Mouse (Mus musculus) ES-Bruce4 (cell line): Measurements from ENCODE around the gene Trmt2a. TPM values are rescaled to one million over a fixed set of nuclear protein-coding genes. Genes with fewer than 3 reads are reported as not detected.
A peak's percentile ranks its signal among the peaks of the same experiment; 100 is the strongest.

Experiments
- H3K27ac ChIP-seq: 2 replicates; pipeline ENCODE4 v1.5.1; 2012; ENCODE audit warnings: low read length, inconsistent platforms; ENCODE audit not compliant: insufficient read depth
- H3K27me3 ChIP-seq: 2 replicates; pipeline ENCODE4 v1.6.1; 2012; ENCODE audit warnings: mild to moderate bottlenecking, low read length, inconsistent platforms; ENCODE audit not compliant: control insufficient read depth, poor library complexity, insufficient read depth, severe bottlenecking
- H3K36me3 ChIP-seq: 2 replicates; pipeline ENCODE4 v1.6.1; 2012; ENCODE audit warnings: inconsistent platforms, mild to moderate bottlenecking, low read length, moderate library complexity; ENCODE audit not compliant: control insufficient read depth, poor library complexity, insufficient read depth, severe bottlenecking
- H3K4me1 ChIP-seq: one replicate; pipeline ENCODE4 v1.8.1; 2011; ENCODE audit warnings: low read length; ENCODE audit not compliant: control insufficient read depth, insufficient read depth
- H3K4me3 ChIP-seq: 2 replicates; pipeline ENCODE4 v1.5.1; 2011; ENCODE audit warnings: low read depth, mild to moderate bottlenecking, low read length
- H3K9ac ChIP-seq: 2 replicates; pipeline ENCODE4 v1.6.1; 2012; ENCODE audit warnings: low read depth, mild to moderate bottlenecking, inconsistent platforms; ENCODE audit not compliant: poor library complexity, severe bottlenecking
- H3K9me3 ChIP-seq: replicated peaks from 2 replicates; pipeline ENCODE4 v1.6.1; 2012; ENCODE audit warnings: mild to moderate bottlenecking, low read length, inconsistent platforms; ENCODE audit not compliant: control insufficient read depth, poor library complexity, insufficient read depth, severe bottlenecking
- CTCF ChIP-seq: IDR thresholded peaks from one replicate; pipeline ENCODE4 v1.8.1; 2011; ENCODE audit warnings: low read depth, low read length
- EP300 ChIP-seq: IDR thresholded peaks from 2 replicates; pipeline ENCODE4 v1.6.1; 2011; ENCODE audit warnings: low read depth, low read length; ENCODE audit not compliant: insufficient read depth
- POLR2A ChIP-seq: IDR thresholded peaks from one replicate; pipeline ENCODE4 v1.8.1; 2011; ENCODE audit warnings: low read length; ENCODE audit not compliant: insufficient read depth
- polyA plus RNA-seq: library from polyadenylated mRNA; stranded (reverse); fragments of >200 nt; gene quantifications from 2 replicates; pipeline ENCODE4 v1.2.4, GENCODE M21; 2011; ENCODE audit warnings: low read depth; ENCODE audit not compliant: missing spikeins, insufficient read depth, insufficient read length

Trmt2a gene
- 46.1 and 51.7 TPM in 2 replicates for polyA plus RNA-seq

DNA sequence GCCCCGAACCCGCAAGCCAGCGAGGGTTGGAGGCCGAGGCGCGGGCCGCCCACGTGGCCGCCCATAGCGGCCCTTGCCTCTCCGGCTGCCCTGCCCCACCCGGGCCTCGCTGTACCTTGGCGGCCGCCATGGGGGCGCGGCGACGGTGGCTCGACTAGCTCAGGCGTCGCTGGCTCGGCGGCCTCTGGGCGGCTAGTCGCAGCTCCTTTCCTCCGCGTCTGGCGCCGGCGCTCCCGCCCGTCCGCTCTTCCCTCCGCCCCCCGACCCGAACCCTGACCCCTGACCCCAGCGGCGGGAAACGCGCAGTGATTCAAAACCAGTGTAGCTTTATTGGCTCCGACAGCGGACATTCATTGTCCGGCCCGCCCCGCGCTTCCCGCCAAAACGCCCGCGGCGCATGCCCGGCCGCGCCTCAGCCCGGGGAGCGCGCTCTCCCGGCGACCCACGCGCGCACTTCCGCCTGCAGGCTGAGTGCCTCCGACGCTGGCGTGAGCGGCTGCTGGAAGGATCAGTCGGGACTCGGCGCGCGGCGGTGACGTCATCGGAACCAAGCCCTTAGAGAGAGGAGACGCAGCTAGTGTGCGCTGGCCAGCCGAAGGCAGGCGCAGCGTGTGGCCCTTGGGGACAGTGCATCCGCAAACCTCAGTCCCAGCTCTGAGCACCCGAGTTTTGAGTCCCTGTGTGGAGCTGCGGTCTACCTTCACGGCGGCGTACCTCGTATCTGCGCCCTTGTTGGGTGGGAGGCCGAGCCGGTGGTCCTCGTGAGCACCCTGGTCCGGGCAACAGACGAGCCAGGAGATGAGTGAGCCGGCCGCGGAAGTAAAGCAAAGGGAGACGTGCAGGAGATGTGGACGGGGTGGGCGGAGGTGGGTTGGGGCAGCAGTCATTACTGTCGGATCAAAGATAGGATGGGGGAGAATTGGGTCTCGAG, at the start of gene Trmt2a, which contains the start of gene Ranbp1:
Gene Trmt2a (plus strand): TSS at position 247 of the 931 bp plus-strand sequence.
Gene Ranbp1 (minus strand): TSS at position 300 of the 931 bp plus-strand sequence.
- peaks cover 65% of the 10 kb centered on the region for H3K36me3 ChIP-seq
- no peak for TF ChIP-seq CTCF
- TF ChIP-seq POLR2A: peak; percentile 92
- TF ChIP-seq EP300: peak; percentile 34; the same call in 1 of the 2 replicates

DNA sequence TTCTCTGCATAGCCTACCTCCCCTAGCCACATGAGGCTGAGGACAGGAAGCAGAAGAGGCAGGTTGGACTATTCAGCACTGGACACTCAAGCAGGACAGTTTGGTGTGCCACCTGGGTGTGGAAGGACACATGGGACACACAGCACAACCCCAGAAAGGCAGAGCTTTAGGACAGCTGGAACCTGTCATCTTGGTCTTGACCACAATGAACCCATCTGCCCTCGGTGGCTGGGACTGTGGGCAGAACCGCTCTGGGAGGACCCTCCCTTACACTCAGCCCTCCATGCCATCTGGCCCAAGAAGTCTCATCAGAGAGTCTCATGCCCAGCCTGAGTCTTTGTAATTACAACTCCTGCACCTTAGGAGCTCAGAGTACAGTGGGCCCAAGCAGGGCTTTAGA, 48.4 kb upstream of the Trmt2a start:
- no peaks in the 10 kb centered on the region for H3K27me3 ChIP-seq
- H3K4me3 ChIP-seq: no peak overlapping the region
- H3K27ac ChIP-seq: no peak overlapping the region
- no peaks in the 10 kb centered on the region for H3K36me3 ChIP-seq
- no peak overlapping the region for H3K9ac ChIP-seq
- no peaks in the 10 kb centered on the region for H3K9me3 ChIP-seq
- no peak for TF ChIP-seq EP300
- TF ChIP-seq CTCF: no peak
- TF ChIP-seq POLR2A: no peak
- no peaks in the 10 kb centered on the region for H3K4me1 ChIP-seq

More for the DNA sequence above, at the start of gene Trmt2a, which contains the start of gene Ranbp1:
- Histone ChIP-seq H3K9ac (peak within 1 kb of the TSS; percentile 99), H3K4me1 (peaks cover 3% of the 10 kb centered on the region), H3K9me3 (no peaks in the 10 kb centered on the region), H3K4me3 (peak within 1 kb of the TSS; percentile 98), H3K27ac (peak within 1 kb of the TSS; percentile 24; the same call in 1 of the 2 replicates), H3K27me3 (no peaks in the 10 kb centered on the region)

DNA sequence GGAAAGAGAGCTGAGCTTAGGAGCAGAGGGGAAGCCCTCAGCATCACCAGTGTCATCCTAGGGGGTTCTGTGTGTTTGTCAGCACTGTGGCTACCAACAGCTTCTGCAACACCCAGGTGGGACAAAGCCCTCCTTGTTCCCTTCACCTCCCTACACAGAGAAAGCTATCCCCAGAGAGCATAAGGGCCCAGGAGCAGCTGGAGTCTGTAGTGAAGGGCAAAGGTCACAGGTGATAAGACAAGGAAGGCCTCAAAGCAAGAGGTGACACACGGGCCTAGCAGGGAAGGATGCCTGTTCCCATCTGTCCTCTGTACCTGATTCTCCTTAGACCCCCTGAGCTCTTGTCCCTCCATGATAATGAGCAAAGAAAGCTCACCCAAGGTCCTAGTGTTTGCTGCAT, 46.9 kb upstream of the Trmt2a start:
- no peak for TF ChIP-seq EP300
- Histone ChIP-seq H3K9ac (no peak overlapping the region), H3K4me1 (no peaks in the 10 kb centered on the region), H3K4me3 (no peak overlapping the region), H3K27ac (no peak overlapping the region), H3K36me3 (no peaks in the 10 kb centered on the region), H3K9me3 (no peaks in the 10 kb centered on the region), H3K27me3 (no peaks in the 10 kb centered on the region)

DNA sequence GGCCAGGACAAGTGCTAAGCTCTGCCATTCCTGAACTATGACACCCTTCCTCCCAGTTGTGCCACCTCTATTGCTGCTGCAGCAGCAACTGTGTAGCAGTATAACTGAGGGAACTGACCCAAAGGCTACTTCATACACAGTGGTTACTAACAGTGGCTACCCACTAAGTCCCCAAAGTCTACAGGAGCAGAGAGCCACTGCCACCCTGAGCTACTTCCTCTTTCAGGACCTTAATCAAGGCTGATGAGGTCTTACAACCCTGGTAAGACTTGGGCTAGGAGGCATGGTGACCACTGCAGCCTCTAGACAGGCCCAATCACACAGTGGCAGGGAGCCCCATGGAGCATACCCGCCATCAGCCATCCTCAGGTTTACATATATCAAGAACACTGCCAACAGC, 46.4 kb upstream of the Trmt2a start:
- no peaks in the 10 kb centered on the region for H3K27me3 ChIP-seq

DNA sequence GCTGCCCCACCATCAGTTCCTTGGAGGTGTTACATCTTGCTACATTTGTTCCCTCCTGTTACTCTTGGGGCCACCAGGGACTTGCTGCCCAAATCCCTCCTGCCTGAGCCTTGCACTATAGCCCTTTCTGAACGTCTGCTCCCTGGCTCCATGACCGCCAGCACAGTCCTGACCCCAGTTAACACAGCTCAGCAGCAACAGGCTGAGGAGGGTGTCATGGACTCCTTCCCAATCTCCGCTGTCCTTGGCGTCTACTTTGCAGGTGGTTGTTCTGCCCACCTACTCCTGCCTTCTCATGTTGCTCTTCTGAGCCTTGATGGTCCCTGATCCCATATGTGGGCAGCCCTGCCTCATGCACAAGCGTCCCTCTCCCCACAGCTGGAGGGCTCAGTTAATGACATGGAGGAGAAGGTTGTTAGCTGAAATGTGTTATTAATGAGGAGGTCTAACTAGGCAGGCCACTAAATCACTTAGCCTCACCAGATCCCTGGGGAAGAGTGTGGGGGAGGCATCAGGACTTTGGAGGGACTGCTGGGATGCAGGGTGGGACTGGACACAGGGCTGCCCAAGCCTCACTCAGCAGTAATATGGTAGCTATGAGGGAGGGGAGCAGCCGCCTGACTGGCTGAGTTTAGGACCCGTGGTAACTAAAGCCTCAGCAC, 44.9 kb upstream of the Trmt2a start:
- TF ChIP-seq EP300: no peak
- Histone ChIP-seq H3K36me3 (no peaks in the 10 kb centered on the region), H3K9me3 (no peaks in the 10 kb centered on the region), H3K9ac (no peak overlapping the region), H3K4me1 (no peaks in the 10 kb centered on the region), H3K4me3 (no peak overlapping the region), H3K27me3 (no peaks in the 10 kb centered on the region), H3K27ac (no peak overlapping the region)

More for the DNA sequence above, 46.4 kb upstream of the Trmt2a start:
- TF ChIP-seq CTCF (no peak), EP300 (no peak), POLR2A (no peak)
- Histone ChIP-seq H3K4me3 (no peak overlapping the region), H3K9ac (no peak overlapping the region), H3K27ac (no peak overlapping the region), H3K9me3 (no peaks in the 10 kb centered on the region), H3K36me3 (no peaks in the 10 kb centered on the region), H3K4me1 (no peaks in the 10 kb centered on the region)
